Mouse (Mus musculus) megakaryocyte, adult 5-6 weeks (primary cell): ENCODE data around the gene Kcnj14. TPM values are rescaled to one million over a fixed set of nuclear protein-coding genes. Genes with fewer than 3 reads are reported as not detected.

Source experiments
- ATAC-seq: 2 replicates; pipeline ENCODE4 v1.8.0; 2016; ENCODE audit warnings: mild to moderate bottlenecking, inconsistent platforms; ENCODE audit not compliant: poor library complexity, severe bottlenecking
- total RNA-seq, 2 experiments: library from RNA; stranded (forward) in 1 of 2; stranded (reverse) in 1 of 2; fragments of 153-499, 151-499 nt in 1 of 2; fragments of 221-1000, 200-1000 nt in 1 of 2; gene quantifications; 2 replicates each; pipeline versions ENCODE4 v1.2.3 to v1.2.4; 2015 to 2017

Gene Kcnj14
- total RNA-seq, 2 experiments from 2014 or later = not detected

DNA sequence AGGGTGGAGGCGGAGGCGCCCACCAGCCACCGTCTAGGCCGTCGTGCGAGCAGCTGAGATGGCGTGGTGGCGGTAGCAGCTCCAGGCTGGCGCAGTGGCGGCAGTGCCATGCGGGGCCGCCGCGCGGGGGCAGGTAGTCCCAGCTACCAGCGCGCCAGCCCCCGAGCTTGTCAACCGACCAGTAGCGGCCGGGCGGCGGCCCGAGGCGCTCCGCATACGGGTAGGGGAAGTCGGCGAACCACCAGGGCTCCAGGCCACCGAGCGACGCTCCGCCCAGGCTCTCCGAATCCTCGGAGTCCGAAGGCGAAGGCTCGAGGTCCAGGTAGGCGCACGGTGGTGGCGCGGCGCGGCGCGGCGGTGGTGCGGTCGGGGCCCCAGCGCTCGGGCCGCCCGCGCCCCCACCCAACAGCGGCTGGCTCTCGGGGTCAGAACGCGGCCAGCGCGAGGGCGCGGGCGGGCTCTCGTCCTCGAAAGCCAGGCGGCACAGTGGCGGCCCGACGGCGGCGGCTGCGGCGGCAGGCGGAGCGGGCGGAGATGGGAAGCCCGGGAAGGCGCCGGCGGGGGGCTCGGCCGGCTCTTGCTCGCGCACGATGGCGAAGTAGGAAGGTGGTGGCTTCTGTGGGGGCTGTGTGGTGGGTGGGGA lies 8.7 kb upstream of the Kcnj14 start:
- no peak for ATAC-seq

- no peak for ATAC-seq
These were observed 7.8 kb upstream of the Kcnj14 start for GRCm38 (mm10) chr7:45832428-45832827.

GRCm38 (mm10) chr7:45831128-45831525 lies 6.5 kb upstream of the Kcnj14 start:
- ATAC-seq = no peak

DNA sequence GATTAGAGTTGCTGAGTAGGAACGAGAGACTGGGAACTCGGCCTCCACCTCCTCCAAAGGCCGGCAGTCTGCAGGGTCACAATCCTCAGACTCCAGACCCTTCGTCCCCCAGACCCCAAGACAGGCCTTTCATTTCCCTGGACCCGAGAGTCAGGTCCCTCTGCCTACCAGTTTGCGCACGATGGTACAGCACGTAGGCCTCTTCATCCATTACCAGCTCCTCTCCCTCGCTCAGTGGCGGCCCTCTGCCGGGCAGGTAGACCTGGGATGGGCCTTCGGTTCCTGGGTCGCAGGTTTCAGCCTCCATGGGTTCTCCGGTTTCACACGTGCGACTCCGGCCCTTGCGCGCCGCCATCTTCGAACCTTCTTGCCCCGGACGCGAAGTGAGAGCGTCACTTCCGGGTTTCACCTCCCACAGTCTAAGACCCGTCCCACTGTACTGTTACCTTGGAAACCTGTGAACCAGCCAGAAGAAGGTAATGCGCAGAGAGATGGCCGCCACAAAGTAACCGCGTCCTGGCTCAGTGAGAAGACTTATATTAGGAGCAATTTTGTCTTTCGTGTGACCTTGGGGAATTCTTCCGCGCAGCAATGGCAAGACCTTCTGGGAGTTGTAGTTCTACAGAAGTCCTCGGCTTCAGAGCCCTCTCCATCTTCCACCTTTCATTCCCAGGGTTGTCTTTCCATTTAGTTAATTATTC lies 6.0 kb upstream of the Kcnj14 start, which contains the start of gene Grwd1:
Gene Grwd1, minus strand, starts transcription at position 518 of the 701 bp plus-strand sequence.
- peak; percentile 98 for ATAC-seq

DNA sequence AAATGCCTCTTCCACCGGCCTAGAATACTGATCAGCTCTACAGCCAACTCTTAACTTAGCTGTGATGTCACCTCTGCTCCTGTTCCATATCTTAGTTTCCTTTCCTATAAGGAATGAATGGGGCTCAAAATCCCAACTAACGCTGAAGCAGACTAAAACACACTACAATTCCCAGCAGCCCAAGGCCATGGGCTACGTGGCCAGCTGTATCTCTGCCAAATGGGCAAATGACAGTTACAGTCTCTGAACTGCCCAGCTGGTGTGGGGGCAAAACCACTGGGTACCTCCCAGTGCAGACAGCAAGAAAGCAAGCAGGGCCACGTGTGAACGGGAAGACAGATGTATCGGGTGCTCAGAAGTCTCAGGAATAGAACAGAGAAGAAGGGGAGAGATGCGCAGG lies 2.0 kb upstream of the Kcnj14 start:
- ATAC-seq = no peak

GRCm38 (mm10) chr7:45820913-45821312 lies 3.7 kb downstream of the Kcnj14 start:
- no peak for ATAC-seq

GRCm38 (mm10) chr7:45819843-45820242 lies 4.7 kb downstream of the Kcnj14 start:
- no peak for ATAC-seq

DNA sequence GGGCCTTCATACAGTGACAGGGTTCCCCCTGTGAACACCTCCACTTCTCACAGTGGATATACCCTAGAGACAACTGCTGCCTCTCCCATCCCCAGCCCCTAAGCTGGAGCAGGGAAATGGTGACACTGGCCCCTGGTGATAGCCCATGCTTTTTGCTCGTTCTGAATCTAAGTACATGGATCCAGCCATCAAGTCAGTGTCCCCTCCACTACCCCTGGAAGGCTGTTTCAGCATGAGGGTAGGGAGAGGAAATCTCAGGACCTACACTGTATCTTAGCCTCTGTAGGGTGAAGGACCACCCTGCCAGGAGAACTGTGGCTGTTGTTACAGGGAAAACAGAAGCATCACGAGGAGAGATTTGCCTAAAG lies 8.6 kb downstream of the Kcnj14 start:
- ATAC-seq = no peak

GRCm38 (mm10) chr7:45815323-45815983 lies 9.1 kb downstream of the Kcnj14 start:
- no peak for ATAC-seq

- no peak for ATAC-seq
These were observed 9.7 kb downstream of the Kcnj14 start for GRCm38 (mm10) chr7:45814841-45815240.

- peak; percentile 95 for ATAC-seq
These were observed 10.5 kb downstream of the Kcnj14 start, which contains the start of gene Cyth2 for GRCm38 (mm10) chr7:45813787-45814779. Gene Cyth2 (minus strand): TSS chr7:45814581.

GRCm38 (mm10) chr7:45812921-45813320 lies 11.7 kb downstream of the Kcnj14 start:
- ATAC-seq = no peak

DNA sequence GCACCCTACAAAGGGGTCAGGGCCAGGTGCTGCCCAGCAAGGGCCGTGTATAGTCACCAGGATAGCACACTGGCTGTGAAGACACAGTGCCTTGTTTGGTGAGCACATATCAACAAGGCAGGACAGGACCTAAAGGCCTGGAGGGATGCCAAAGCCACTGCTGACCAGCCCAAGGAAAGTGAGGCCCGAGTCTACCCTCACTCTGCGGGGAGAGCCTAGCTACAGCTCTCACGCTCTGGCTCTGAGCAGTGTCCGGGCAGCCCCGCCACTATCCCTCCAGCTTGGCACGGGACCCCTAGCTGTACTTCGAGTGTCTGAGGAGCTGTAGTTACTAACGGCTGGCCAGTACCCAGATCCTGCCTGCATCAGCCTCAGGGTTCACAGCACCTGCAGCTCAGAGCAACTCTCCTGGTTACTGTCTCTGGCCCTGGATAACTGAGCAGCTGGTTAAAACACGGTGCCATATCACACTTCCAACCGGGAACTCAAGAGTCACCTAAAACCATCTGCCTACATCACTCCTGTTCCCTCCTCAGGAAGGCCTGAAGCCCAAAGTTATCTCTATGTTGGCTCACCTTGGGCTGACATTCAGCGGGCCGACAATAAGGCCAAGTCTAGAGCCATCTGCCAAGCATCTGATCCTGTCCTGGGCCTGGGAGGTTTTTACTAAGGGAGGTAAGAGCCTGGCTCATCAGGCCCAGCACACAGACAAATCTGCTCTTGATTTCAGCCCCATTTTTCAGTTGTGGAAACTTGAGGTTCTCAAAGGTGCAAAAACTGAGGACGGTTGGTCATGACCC lies 15.1 kb downstream of the Kcnj14 start:
- ATAC-seq = no peak

DNA sequence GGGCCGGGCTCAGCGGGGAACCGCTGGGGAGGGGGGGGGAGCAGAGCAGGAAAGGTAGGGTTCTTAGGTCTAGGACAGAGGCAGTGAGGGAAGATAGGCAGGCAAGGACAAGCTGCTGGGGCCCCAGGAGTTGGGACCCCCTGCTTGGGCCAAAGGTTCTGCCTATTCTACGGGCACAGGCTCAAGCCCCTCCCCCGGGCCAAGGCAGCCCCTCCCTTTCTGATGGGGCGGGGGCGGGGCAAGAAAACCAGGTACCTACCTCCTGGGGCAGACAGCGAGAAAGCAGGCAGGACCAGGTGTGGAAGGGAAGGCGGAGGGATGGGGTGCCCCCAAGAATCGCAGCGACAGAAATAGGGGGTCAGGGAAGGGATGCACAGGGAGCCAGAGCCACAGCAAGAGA lies 16.1 kb downstream of the Kcnj14 start:
- ATAC-seq = no peak

DNA sequence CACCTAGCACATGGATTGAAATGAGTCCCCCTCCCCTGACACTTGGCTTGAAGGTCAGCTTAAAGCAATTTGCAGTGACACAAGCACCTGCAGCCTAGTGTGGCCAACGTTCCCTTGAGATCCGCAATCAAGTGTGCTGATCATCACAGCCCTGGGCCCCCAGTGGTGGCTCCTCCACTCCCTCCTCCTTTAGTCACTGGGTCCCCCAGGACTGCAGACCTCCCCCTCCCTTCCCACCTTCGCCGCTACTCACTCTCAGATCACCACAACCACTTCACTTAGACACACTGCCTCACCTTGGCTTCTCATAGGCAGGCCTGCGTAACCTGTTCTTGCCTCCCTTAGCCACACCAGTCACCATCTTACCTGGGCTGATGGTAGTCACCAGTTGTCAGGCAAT lies 18.6 kb downstream of the Kcnj14 start:
- no peak for ATAC-seq

DNA sequence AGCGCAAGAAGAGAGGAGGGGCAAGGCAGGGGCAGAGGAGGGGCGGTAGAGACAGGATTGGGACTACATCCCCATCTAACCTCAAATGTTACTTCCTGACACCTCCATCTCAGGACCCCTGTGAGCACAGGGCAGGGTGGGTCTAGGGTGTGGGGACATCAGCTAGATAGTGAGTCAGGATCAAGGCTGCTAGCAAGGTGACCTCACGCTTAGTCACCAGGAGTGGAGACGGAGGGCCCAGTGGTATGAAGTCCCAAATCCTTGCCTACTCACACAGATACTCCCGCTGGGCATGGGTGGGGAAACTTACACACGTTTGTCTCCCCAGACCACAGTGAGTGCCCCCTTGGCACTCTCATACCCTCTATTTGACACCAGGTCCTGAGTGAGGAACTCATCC lies 22.0 kb downstream of the Kcnj14 start:
- ATAC-seq = no peak

- ATAC-seq = peak; percentile 94
These were observed 23.2 kb downstream of the Kcnj14 start for GRCm38 (mm10) chr7:45801348-45801747.

GRCm38 (mm10) chr7:45800546-45801204 lies 23.9 kb downstream of the Kcnj14 start:
- ATAC-seq = peak; percentile 66

GRCm38 (mm10) chr7:45800001-45800400 lies 24.6 kb downstream of the Kcnj14 start:
- ATAC-seq = no peak
